Mouse (Mus musculus): ENCODE data around the gene Aqp9. TPM values are rescaled to one million over a fixed set of nuclear protein-coding genes. Genes with fewer than 3 reads are reported as not detected.
A peak's percentile ranks its signal among the peaks of the same experiment; 100 is the strongest.

Aqp9 gene
- polyA plus RNA-seq, 1 experiment from 2014 or later: 0.84 TPM

DNA sequence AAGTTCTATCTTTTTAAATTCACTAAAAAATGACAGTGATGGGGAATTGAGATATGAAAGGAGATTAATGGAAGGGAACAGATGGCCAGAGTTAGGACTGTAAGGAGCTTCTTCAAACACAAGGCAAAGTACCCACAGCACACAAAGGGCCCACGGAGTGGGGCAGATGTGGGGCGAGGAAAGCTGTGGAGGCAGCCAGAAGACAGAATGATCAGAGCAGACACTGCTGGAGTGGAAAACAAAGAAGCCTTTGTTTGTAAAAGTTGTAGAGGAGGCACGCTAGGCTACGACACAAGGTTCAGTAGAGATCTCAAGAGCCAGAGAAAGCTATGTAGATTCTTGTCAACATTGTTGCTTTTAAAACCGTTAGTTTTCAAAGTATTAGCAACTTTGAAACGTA lies 17.1 kb downstream of the Aqp9 start:
- H3K4me2 ChIP-seq (ENCODE audit: low read depth, low read length): no peak overlapping the region
- no peaks in the 10 kb centered on the region for H3K36me3 ChIP-seq (ENCODE audit: control insufficient read depth, insufficient read depth, low read length)
- ATAC-seq (ENCODE audit: insufficient read depth, low FRiP score): no peak
- H3K9ac ChIP-seq (ENCODE audit: low read length): no peak overlapping the region
- no peak overlapping the region for H3K27ac ChIP-seq (ENCODE audit: low read length)
- H3K4me1 ChIP-seq (ENCODE audit: control insufficient read depth, insufficient read depth, low read length): 0 out of 2 replicates have a peak, but pooled peaks cover 3% of the 10 kb centered on the region
- 65% methylated on average over 6 of the region's 6 CpGs for WGBS
- no peak overlapping the region for H3K4me3 ChIP-seq (replicated peaks; ENCODE audit: low read length)
- no peaks in the 10 kb centered on the region for H3K27me3 ChIP-seq (ENCODE audit: control insufficient read depth, insufficient read depth, low read length)
- no peaks in the 10 kb centered on the region for H3K9me3 ChIP-seq (replicated peaks; ENCODE audit: control insufficient read depth, low read length)

DNA sequence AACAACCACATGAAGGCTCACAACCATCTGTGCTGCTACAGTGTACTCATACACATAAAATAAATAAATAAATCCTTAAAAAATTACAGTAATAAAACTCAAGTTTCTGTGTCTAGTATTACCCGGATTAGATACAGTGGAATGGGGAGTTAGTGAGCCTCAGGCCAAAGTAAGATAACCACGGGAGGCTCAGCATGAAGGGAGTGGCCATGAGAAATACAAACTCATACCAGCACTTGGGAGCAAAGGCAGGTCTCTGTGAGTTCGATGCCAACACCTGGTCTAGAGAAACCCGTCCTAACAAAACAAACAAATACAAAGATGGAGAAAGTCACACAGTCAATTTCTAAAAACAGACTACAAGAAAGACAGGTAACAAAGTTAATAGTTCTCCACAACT lies 18.3 kb downstream of the Aqp9 start:
- Histone ChIP-seq H3K27me3 (ENCODE audit: control insufficient read depth, insufficient read depth, low read length) (no peaks in the 10 kb centered on the region), H3K4me3 (replicated peaks; ENCODE audit: low read length) (no peak overlapping the region), H3K4me2 (ENCODE audit: low read depth, low read length) (no peak overlapping the region), H3K36me3 (ENCODE audit: control insufficient read depth, insufficient read depth, low read length) (no peaks in the 10 kb centered on the region), H3K27ac (ENCODE audit: low read length) (no peak overlapping the region), H3K9ac (ENCODE audit: low read length) (no peak overlapping the region), H3K9me3 (replicated peaks; ENCODE audit: control insufficient read depth, low read length) (no peaks in the 10 kb centered on the region), H3K4me1 (ENCODE audit: control insufficient read depth, insufficient read depth, low read length) (0 out of 2 replicates have a peak, but pooled peaks cover 3% of the 10 kb centered on the region)
- 63% methylated on average over 4 of the region's 4 CpGs for WGBS
- ATAC-seq (ENCODE audit: insufficient read depth, low FRiP score): no peak

DNA sequence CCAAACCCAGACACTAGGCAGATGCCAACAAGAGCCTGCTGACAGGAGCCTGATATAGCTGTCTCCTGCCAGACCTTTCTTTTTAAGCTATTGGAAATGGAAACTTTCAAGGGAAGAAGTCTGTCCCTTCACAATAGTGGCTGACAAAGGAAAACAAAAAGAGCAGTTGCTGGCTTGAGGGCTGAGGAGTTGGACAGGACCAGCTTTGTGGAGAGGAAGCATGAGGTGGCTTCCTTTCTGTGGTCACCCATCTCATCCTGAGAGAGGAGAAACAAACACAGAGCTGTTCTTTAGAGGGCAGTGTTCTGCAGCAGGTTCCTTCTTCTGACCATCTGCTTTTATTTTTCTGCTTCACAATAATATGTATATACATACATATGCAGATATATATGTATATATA lies 19.6 kb downstream of the Aqp9 start:
- Histone ChIP-seq H3K36me3 (ENCODE audit: control insufficient read depth, insufficient read depth, low read length) (no peaks in the 10 kb centered on the region), H3K4me3 (replicated peaks; ENCODE audit: low read length) (no peak overlapping the region), H3K27me3 (ENCODE audit: control insufficient read depth, insufficient read depth, low read length) (no peaks in the 10 kb centered on the region), H3K9me3 (replicated peaks; ENCODE audit: control insufficient read depth, low read length) (no peaks in the 10 kb centered on the region), H3K4me1 (ENCODE audit: control insufficient read depth, insufficient read depth, low read length) (0 out of 2 replicates have a peak, but pooled peaks cover 3% of the 10 kb centered on the region), H3K4me2 (ENCODE audit: low read depth, low read length) (no peak overlapping the region), H3K27ac (ENCODE audit: low read length) (no peak overlapping the region), H3K9ac (ENCODE audit: low read length) (no peak overlapping the region)
- ATAC-seq (ENCODE audit: insufficient read depth, low FRiP score): no peak

DNA sequence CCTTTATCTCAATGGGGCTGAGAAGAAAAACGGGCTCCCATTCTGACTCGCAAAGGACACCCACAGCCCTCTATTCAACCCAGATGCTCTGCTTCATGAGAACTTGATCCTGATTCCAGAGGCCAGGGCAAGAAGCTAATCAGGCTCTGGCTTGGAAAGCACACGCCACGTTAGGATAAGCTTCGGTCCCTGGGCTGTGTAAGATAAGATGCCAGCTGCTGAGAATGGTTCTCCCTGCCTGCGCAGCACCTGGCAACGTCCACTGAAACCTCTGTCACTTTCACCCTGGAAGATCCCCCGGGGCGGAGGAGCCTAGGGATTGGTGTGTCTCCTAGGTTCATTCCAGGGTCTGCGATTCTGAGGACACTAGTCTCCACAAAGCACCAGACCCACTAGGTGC lies 22.3 kb downstream of the Aqp9 start:
- no peak overlapping the region for H3K4me3 ChIP-seq (replicated peaks; ENCODE audit: low read length)
- no peaks in the 10 kb centered on the region for H3K36me3 ChIP-seq (ENCODE audit: control insufficient read depth, insufficient read depth, low read length)
- no peak overlapping the region for H3K9ac ChIP-seq (ENCODE audit: low read length)
- H3K4me2 ChIP-seq (ENCODE audit: low read depth, low read length): no peak overlapping the region
- H3K27me3 ChIP-seq (ENCODE audit: control insufficient read depth, insufficient read depth, low read length): no peaks in the 10 kb centered on the region
- ATAC-seq (ENCODE audit: insufficient read depth, low FRiP score): no peak
- no peak overlapping the region for H3K27ac ChIP-seq (ENCODE audit: low read length)
- H3K4me1 ChIP-seq (ENCODE audit: control insufficient read depth, insufficient read depth, low read length): 0 out of 2 replicates have a peak, but pooled peaks cover under 1% of the 10 kb centered on the region
- H3K9me3 ChIP-seq (replicated peaks; ENCODE audit: control insufficient read depth, low read length): no peaks in the 10 kb centered on the region
- 79% methylated on average over 10 of the region's 10 CpGs for WGBS

DNA sequence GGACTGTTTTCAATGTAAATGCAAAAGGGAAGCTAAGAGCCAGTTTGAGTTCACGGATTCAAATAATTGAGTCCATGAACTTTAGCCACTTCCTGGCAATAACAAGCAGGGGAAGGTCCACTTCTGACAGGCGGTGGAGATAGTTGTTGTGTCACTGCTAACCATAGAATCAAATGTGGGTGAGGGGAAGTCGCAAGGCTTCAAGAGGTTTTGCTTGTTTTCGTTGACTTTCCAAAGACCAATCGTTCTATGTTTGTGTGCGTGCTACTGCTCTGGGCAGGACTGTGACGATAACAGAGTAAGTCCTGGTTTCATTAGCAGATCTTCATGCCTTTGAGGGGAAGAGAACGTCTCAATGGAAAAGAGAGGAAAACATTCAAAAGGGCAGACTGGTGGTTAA lies 28.3 kb downstream of the Aqp9 start:
- H3K4me3 ChIP-seq (replicated peaks; ENCODE audit: low read length): no peak overlapping the region
- 63% methylated on average over 8 of the region's 8 CpGs for WGBS
- no peak overlapping the region for H3K9ac ChIP-seq (ENCODE audit: low read length)
- H3K4me2 ChIP-seq (ENCODE audit: low read depth, low read length): no peak overlapping the region
- no peak overlapping the region for H3K27ac ChIP-seq (ENCODE audit: low read length)
- H3K36me3 ChIP-seq (ENCODE audit: control insufficient read depth, insufficient read depth, low read length): no peaks in the 10 kb centered on the region
- 0 out of 2 replicates have a peak, but pooled peaks cover 7% of the 10 kb centered on the region for H3K4me1 ChIP-seq (ENCODE audit: control insufficient read depth, insufficient read depth, low read length)
- H3K27me3 ChIP-seq (ENCODE audit: control insufficient read depth, insufficient read depth, low read length): no peaks in the 10 kb centered on the region
- ATAC-seq (ENCODE audit: insufficient read depth, low FRiP score): no peak
- no peaks in the 10 kb centered on the region for H3K9me3 ChIP-seq (replicated peaks; ENCODE audit: control insufficient read depth, low read length)

DNA sequence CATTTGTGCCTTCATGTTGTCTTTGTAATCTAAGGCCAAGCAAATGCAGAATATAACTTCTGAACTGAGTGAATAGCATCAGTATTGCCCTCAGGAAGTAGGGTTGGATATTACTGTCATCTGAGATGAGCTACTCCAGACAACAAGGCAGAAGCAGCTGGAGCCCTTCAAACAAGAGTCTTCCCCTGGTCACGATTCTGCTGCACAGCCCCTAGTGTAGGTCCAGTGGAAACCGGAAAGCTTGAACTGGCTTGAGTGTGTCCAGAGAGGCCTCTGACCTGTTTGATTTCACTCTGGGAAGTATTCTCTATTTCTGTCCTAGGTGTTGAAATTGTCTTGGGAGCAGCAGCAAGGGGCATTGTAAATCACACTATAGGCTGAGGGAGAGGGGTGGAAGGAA lies 29.5 kb downstream of the Aqp9 start:
- WGBS: 49% methylated on average over 2 of the region's 2 CpGs
- no peak for ATAC-seq (ENCODE audit: insufficient read depth, low FRiP score)
- H3K9ac ChIP-seq (ENCODE audit: low read length): no peak overlapping the region
- no peak overlapping the region for H3K27ac ChIP-seq (ENCODE audit: low read length)
- 0 out of 2 replicates have a peak, but pooled peaks cover 7% of the 10 kb centered on the region for H3K4me1 ChIP-seq (ENCODE audit: control insufficient read depth, insufficient read depth, low read length)
- H3K9me3 ChIP-seq (replicated peaks; ENCODE audit: control insufficient read depth, low read length): no peaks in the 10 kb centered on the region
- no peaks in the 10 kb centered on the region for H3K27me3 ChIP-seq (ENCODE audit: control insufficient read depth, insufficient read depth, low read length)
- H3K36me3 ChIP-seq (ENCODE audit: control insufficient read depth, insufficient read depth, low read length): no peaks in the 10 kb centered on the region
- H3K4me3 ChIP-seq (replicated peaks; ENCODE audit: low read length): no peak overlapping the region
- no peak overlapping the region for H3K4me2 ChIP-seq (ENCODE audit: low read depth, low read length)

DNA sequence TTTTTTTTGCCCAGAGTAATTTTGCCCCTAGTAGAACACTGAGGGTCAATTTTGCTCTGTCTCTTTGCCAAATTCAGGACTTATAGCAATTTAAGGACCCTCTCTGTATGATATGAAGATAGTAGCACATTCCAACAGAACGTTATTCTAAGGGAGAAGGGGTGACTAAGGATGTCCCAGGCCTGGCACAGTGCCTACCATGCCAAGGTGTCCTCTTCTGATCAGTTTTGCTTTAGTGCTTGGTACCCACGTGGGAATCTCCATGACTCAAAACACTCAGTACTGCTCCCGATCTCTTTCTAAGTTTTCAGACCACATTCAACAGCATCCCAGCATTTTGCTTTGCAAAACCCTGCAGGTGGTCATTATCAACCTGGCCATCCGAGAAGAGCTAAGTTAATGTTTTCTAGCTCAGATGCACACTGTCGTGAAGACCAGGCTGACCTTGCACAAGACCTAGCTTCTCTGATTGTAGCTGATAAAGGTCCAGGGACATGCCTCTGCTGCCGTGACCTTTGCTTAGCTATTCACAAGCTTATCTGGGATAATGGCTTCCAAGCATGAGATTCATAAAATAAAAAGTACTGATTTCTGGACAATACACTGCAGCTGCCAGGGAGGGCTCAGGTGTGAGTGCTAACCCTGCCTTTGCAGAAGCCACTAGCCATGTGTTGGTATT lies 31.1 kb downstream of the Aqp9 start:
- ATAC-seq (ENCODE audit: insufficient read depth, low FRiP score): no peak
- 66% methylated on average over 6 of the region's 6 CpGs for WGBS
- Histone ChIP-seq H3K4me1 (ENCODE audit: control insufficient read depth, insufficient read depth, low read length) (0 out of 2 replicates have a peak, but pooled peaks cover 7% of the 10 kb centered on the region), H3K27me3 (ENCODE audit: control insufficient read depth, insufficient read depth, low read length) (no peaks in the 10 kb centered on the region), H3K9ac (ENCODE audit: low read length) (no peak overlapping the region), H3K4me3 (replicated peaks; ENCODE audit: low read length) (no peak overlapping the region), H3K27ac (ENCODE audit: low read length) (no peak overlapping the region), H3K9me3 (replicated peaks; ENCODE audit: control insufficient read depth, low read length) (no peaks in the 10 kb centered on the region), H3K4me2 (ENCODE audit: low read depth, low read length) (no peak overlapping the region), H3K36me3 (ENCODE audit: control insufficient read depth, insufficient read depth, low read length) (no peaks in the 10 kb centered on the region)

DNA sequence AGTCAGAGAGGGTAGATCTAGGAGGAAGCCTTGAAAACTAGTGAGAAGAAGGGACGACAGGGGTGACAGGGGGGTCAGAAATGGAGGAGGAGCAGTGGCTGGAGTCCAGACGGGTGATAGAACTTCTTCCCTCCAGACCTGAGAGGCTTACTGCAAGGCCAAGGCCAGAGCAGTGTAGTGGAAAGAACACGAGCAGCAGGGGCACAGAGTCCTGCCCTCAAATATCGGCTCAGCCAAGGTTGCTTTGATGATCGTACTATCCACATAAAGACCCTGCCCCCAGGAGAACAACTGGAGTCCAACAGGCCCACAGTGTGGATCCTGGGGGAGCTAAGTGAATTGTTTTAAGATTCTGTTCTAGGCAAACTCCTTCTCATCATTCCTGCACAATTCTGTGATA lies 33.4 kb downstream of the Aqp9 start:
- H3K4me3 ChIP-seq (replicated peaks; ENCODE audit: low read length): no peak overlapping the region
- H3K4me2 ChIP-seq (ENCODE audit: low read depth, low read length): no peak overlapping the region
- 0 out of 2 replicates have a peak, but pooled peaks cover 7% of the 10 kb centered on the region for H3K4me1 ChIP-seq (ENCODE audit: control insufficient read depth, insufficient read depth, low read length)
- no peak overlapping the region for H3K27ac ChIP-seq (ENCODE audit: low read length)
- H3K9ac ChIP-seq (ENCODE audit: low read length): no peak overlapping the region
- no peak for ATAC-seq (ENCODE audit: insufficient read depth, low FRiP score)
- H3K27me3 ChIP-seq (ENCODE audit: control insufficient read depth, insufficient read depth, low read length): no peaks in the 10 kb centered on the region
- WGBS: 62% methylated on average over 5 of the region's 5 CpGs
- no peaks in the 10 kb centered on the region for H3K36me3 ChIP-seq (ENCODE audit: control insufficient read depth, insufficient read depth, low read length)
- H3K9me3 ChIP-seq (replicated peaks; ENCODE audit: control insufficient read depth, low read length): no peaks in the 10 kb centered on the region

DNA sequence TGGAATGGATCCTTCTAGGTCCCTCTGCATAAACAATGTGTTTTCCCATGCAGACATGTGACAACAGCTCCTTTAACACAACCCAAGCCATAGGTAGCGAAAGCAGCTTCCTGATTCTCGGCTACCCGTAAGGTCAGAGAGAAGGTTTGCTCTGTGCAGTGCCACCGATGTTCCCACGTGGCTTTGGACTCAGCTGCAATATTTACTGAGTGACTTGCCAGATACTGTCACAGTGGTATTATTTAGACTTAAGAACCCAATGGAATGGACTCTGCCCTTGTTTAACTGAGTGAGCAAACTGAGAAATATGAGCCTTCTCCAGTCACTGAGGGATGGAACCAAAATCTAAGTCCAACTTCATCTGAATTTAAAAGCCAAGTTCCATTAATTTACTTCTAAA lies 35.3 kb downstream of the Aqp9 start:
- WGBS: 56% methylated on average over 5 of the region's 5 CpGs
- Histone ChIP-seq H3K4me1 (ENCODE audit: control insufficient read depth, insufficient read depth, low read length) (no peaks in the 10 kb centered on the region), H3K36me3 (ENCODE audit: control insufficient read depth, insufficient read depth, low read length) (no peaks in the 10 kb centered on the region), H3K27ac (ENCODE audit: low read length) (no peak overlapping the region), H3K4me2 (ENCODE audit: low read depth, low read length) (no peak overlapping the region), H3K4me3 (replicated peaks; ENCODE audit: low read length) (no peak overlapping the region), H3K9me3 (replicated peaks; ENCODE audit: control insufficient read depth, low read length) (no peaks in the 10 kb centered on the region), H3K9ac (ENCODE audit: low read length) (no peak overlapping the region), H3K27me3 (ENCODE audit: control insufficient read depth, insufficient read depth, low read length) (no peaks in the 10 kb centered on the region)
- ATAC-seq (ENCODE audit: insufficient read depth, low FRiP score): peak; percentile 60; the same call in 1 of the 2 replicates
